Mouse (Mus musculus): ENCODE measurements around the gene Agpat2.

The Agpat2 gene

DNA sequence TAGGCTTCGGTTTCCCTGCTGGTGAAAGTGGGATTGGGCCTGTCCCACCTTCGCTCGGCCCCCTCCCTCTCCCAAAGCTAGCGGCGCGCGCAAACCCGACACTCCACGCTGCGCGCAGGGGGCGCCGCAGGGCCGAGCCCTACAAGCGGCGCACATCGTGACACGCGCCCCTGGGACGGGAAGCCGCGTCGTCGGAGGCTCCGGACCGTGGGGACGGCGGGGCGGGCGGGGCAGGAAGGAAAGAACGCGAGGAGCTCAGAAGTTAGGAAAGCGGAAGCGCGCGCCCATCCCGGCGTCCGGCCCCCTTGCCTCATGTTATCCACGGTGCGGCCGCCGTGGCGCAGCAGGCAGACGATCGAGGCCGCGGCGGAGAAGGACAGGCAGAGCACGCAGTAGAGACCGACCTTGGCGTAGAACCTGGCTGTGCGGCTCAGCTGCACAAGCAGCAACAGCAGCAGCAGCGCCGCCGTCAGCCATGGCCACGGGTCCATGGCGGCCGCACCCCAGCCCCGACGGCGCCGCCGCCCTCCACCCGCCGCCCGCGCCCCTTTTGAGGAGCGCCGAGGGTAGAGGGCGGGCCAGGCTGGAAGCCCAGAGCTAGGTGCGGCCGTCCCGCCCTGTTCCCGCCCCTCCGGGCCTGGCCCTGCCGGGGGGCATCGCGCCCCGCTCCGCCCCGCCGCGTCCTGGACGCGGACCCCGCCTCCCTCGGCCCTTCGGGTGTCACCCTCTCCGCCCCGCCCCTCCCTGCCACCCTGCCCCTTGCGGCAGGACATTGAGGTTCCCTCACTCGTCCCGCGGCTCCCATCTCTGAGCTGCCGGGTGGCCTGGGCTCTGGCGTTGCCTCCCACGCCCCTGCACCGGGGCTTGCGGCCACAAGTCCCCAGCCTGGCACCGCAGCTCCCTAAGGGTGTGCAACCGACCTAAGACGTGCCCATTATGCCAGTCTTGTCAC is at the start of gene Agpat2:
TSS of gene Agpat2 (minus strand) at position 698 of the 952 bp plus-strand sequence.
- DNase-seq (ENCODE audit: low spot score in 2 of 2): peak; percentile 80 to 83

DNA sequence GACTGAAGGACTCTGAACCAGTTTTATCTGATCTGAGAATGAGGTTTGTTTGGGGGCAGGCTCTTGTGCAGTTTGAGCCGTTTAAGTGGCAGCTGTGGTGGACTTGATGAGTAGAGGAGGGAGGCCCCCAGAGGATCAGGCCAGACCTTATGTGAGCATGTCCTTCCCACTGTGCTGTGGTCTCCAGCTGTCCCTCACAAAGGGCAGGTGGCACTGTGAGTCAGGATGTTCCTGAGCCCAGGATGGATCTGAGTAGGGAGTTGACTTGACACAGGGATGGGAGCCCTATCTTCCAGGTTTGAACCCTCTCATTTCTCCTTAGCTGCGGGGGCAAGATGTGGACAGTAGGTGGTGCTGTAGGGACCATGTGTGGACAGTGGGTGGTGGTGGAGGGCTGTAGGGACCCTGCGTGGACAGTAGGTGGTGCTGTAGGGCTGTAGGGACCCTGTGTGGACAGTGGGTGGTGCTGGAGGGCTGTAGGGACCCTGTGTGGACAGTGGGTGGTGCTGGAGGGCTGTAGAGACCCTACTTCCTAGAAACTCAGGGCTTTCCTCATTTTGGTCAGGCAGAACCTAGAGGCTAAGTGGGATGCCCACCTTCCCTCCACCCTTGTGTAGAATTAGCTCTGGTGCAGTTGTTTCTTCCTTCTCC is 42.6 kb upstream of the Agpat2 start:
- peak; percentile 74 to 76 for DNase-seq (ENCODE audit: low spot score in 2 of 2)

DNA sequence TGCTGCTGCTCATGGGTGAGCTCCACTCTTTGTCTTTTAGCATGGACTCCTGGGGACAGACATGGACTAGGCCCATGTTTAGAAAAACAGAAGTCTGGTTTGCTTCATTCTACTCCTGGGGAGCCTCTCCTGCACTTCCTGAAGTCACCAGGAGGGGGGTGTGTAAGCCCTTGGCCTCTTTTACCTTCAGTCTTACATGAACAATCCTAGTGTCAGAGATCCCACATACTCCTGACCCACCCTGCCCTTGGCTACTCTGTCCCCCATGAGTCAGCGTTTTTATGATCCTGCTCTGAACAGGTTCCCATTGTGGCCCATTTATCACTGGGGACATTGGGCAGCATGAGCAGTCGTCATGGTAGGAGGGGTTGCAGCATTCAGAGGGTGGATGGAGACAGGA is 39.7 kb upstream of the Agpat2 start:
- DNase-seq (ENCODE audit: low spot score in 2 of 2): no peak

DNA sequence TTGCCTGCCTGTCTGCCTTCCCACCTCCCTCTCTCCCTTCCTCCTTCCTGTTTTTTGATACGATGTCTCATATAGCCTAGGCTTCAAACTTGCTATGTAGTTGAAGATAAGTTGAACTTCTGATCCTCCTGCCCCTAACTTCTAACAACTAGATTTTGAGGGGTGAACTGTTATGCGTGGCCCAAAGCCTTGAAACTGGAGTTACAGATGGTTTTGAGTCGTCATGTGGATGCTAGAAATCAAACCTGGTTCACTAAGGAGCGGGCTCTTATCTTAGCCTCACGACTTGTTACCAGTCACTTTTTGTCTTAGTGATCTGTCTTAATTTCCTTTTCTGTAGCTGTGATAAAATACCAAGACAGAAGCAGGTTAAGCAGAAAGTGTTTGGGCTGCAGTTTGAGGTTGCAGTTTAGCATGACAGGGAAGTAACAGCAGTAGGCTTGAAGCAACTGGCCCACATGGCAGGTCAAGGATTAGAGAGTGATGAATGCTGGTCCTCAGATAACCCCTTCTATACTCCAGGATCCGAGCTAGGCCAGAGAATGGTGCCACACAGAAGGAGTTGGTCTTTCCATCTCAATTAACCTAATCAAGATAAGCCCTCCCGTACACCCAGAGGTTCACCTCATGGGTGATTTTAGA is 36.9 kb upstream of the Agpat2 start:
- DNase-seq (ENCODE audit: low spot score in 2 of 2): no peak

DNA sequence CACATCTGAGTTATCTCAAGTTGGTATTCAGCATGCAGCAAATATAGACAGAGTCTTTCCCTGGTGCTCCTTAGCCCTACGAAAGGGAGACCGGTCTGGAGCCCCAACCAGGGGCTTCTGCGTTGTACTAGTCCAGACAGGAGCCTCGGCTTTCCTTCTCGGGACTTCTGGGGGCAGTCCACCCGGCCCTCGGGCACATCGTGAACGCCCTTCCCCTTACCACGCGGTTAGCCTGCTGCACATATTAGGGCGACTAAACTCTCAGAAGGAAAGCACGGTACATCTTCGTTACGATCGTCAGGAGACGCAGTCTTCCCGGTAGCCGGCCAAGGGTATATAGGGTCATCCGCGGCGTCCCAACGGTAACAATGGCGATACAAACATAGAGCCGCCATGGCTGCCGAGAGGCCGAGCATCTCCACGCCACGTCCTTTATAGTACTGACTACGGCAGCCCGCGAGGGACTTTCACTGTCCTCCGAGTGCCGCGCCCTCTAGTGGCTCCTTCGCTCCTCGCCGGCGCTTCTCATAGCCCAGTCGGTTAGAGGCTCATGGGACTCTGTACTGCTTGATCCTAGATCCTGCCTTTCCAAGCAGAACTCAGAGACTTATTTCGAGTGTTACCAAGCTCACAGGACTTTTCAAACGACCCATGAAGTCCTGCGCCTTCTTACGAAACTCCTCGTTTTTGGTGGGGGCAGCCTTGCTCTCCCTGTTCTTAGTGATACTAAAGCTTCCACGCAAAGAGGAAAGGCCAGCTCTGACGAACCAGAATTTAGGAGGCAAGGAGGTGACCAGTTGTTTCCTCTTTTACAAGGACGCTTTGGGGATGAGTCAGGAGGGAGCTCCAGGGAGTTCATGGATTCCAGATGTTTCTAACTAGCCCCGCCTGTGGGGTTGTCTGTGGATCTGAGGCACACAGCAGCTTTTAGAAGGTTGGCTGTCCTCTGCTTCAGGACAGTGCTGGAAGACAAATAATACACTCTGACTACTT is 35.9 kb upstream of the Agpat2 start:
- peak; percentile 92 to 96 for DNase-seq (ENCODE audit: low spot score in 2 of 2)

DNA sequence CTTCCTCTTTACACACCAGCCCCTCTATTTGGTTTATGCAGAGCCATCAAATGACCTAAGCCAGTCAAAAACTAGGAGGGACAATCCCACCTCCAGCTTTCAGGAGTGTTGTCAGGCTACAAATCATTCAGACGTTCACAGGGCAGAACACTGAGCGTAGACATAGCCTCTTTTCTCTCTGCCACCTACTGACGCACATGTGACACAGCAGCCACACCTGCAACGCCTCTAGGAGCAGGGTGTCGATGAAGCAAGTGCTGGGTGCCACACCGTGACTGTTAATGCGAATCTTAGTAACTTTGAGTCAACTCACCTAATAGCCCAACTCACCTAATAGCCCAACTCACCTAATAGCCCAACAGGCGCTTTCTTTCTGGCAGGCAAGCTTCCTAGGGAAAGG is 34.9 kb upstream of the Agpat2 start:
- DNase-seq (ENCODE audit: low spot score in 2 of 2): peak in 1 of 2 experiments; percentile 40

DNA sequence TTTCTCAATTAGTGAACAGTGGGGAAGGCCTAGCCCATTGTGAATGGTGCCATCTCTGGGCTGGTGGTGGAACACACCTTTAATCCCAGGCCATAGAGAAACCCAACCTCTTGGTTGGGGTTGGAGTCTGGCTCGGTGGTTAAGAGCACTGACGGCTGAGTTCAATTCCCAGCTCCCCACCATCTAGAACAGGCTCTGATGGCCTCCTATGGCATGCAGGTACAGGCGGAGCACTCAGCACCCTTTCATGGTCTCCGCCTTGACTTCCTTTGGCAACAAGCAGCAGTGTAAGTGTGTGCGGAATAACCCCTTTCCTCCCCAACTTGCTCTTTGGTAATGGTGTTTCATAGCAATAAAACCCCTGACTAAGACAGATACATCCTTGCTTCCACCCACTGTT is 34.4 kb upstream of the Agpat2 start:
- DNase-seq (ENCODE audit: low spot score in 2 of 2): no peak

DNA sequence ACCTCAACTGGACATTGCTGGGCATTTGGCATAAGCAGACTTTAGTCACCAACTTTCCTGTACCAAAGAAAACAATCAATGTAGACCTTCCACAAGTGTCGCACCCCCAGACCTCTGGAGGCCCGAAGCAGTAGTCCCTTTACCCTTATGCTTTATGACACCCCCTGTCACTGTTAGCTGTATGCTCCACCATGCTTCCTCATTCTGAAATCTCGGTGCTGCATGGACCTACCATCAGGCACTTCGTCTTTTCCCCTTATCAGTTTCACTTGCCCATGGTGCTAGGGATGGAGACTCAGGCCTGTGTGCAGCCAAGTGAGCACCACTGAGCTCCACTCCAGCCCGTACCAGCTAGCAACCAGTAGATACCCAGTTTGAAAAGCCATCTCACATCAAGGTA is 33.8 kb upstream of the Agpat2 start:
- no peak for DNase-seq (ENCODE audit: low spot score in 2 of 2)

DNA sequence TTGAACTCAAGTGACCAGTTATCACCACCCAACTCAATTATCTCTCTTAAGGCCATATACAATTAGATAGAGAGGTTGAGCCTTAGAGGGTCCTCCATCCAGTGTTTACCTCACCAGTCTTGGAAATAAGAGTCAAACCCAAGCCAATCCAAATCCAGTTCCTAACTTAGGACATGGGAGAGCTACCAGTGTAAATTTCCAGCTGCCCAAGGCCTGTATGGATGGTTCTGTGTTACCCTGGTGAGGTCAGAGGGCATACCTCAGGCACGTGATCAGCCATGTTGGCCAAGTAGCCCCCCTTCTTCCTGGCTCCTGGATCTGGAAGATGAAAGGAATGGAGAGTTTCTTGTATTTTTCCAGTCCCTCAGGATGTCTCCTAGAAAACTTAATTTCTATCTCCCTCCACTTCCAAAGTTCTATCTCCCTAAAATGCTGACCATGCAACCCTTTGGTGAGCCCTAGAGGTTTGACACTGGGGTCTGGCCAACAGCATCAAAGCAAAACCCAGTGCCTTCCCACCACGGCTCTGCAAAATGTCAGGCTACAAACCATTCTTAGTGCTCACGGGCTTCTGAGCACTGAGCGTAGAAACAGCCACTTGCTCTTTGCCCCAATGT is 33.2 kb upstream of the Agpat2 start:
- no peak for DNase-seq (ENCODE audit: low spot score in 2 of 2)

DNA sequence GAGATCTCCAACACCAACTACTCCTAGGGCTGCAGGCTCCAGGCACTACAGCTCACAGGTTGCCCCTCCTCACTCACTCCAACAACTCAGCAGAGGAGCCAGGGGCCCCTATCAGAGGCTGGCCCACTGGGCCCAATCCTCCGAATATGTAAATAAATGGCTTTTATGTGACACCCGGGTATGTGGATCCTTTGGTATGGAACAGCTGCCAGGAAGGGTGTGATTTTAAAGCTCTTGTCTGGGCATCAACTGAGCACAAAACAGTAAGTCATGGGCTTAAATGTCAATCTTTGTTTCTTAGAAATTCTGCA is 32.1 kb upstream of the Agpat2 start:
- DNase-seq (ENCODE audit: low spot score in 2 of 2): no peak

DNA sequence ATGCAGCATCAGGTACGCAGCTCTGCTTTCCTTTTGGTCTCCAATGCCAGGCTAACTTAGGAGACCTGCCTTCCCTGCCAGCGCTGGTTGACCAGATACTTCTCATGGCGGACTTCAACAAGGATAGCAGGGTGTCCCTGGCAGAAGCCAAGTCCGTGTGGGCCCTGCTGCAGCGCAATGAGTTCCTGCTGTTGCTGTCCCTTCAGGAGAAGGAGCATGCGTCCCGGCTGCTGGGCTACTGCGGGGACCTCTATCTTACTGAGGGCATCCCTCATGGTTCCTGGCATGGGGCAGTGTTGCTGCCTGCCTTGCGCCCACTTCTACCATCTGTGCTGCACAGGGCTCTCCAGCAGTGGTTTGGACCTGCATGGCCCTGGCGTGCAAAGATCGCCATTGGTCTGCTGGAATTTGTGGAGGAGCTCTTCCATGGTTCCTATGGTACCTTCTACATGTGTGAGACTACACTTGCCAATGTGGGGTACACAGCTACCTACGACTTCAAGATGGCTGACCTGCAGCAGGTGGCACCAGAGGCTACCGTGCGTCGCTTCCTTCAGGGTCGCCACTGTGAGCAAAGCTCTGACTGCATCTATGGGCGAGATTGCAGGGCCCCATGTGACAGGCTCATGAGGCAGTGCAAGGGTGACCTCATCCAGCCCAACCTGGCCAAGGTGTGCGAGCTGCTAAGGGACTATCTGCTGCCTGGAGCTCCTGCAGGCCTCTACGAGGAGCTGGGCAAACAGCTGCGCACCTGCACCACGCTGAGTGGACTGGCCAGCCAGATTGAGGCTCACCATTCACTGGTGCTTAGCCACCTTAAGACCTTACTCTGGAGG is 31.5 kb upstream of the Agpat2 start:
- DNase-seq (ENCODE audit: low spot score in 2 of 2): no peak

DNA sequence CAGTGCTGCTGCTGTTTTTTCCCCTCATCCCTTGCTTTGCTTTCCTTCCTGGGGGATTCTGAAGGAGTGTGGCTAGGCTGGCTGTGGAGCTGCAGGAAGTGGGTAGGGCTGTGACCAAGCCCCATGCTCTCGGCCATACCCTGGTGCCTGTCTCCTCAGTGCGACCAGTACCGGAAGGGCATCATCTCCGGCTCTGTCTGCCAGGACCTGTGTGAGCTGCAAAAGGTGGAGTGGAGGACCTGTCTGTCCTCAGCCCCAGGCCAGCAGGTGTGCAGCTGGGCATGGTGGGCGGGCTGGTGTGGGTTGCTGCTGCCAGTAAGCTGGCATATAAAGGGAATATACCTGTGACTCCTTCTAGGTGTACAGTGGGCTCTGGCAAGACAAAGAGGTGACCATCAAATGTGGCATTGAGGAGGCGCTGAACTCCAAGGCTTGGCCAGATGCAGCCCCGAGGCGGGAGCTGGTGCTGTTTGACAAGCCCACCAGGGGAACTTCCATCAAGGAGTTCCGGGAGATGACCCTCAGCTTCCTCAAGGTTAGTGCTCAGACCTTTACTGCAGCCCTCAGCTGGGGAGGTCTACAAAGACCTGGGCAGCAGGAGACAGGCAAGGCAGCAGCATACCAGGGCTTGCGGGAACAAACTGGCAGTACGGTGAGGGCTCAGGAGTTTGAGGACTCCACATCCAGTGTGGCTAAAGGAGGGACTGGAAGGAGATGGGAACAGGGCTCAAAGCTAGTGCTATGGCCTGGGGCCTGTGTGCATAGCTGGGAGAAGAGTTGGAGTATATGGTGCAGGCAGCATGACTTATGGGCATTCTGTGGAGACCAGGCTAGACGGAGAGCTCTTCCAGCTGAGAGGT is 30.6 kb upstream of the Agpat2 start:
- no peak for DNase-seq (ENCODE audit: low spot score in 2 of 2)

DNA sequence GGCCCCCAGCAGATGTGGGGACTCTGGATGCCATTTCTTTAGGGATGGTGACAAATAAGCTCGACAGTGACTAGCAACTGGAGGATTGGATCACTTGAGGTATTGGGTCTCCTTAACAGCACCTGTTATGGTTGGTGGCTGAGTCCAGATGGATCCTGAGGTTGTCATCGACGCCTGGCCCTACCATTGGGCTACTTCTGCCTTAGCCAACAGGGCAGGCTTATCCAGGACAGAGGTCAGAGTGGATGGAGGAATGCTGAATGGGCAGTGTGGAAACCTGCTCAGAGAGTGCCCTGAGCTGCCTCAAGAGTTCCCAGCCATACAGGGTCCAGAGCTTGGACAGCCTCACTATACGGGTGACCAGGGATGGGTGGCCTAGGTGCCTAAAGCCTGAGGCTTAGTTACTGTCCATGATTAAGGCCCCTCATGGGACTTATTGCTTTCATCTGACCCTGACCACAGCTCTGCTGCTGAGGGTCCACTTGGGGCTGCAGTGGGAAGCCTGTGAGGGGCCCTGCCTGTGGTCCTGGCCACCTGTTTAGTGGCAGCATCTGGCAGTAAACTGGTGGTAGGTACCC is 29.8 kb upstream of the Agpat2 start:
- no peak for DNase-seq (ENCODE audit: low spot score in 2 of 2)

DNA sequence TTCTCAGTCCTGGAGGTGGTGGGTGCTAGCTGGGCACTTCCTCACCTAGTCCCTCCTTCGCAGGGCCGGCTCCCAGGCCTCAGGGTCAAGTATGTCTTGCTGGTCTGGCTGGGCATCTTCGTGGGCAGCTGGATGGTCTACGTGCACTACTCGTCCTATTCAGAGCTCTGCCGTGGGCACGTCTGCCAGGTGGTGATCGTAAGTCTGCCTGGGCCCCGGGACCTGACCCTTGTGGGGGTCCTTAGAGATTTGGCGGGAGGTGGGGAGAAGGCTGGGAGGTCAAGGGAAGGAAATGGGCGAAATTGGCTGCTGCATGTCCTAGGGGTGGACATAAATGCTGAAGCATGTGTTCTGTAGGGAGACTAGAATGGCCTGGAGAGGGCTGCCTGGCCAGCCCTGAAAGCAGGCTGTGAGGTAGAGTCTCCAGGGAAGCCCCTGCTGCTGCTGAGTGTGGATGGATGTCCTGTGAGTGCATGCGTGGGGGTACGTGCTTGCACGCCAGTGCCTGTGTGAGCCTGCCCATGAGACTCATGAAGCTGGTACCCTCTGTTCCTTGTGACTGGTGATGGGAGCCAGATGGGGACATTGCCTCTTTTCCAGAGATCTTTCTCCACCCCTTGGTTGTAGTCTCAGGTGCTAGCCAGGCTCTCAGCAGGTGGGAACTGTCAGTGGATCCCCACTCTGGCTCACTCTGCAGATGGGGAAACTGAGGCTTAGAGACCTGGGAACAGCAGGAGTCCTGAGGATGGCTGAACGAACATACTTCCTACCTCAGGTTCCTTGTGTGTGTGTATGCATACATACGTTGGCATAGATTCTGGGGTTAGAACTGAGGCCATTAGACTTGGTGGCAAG is 28.6 kb upstream of the Agpat2 start:
- DNase-seq (ENCODE audit: low spot score in 2 of 2): no peak

DNA sequence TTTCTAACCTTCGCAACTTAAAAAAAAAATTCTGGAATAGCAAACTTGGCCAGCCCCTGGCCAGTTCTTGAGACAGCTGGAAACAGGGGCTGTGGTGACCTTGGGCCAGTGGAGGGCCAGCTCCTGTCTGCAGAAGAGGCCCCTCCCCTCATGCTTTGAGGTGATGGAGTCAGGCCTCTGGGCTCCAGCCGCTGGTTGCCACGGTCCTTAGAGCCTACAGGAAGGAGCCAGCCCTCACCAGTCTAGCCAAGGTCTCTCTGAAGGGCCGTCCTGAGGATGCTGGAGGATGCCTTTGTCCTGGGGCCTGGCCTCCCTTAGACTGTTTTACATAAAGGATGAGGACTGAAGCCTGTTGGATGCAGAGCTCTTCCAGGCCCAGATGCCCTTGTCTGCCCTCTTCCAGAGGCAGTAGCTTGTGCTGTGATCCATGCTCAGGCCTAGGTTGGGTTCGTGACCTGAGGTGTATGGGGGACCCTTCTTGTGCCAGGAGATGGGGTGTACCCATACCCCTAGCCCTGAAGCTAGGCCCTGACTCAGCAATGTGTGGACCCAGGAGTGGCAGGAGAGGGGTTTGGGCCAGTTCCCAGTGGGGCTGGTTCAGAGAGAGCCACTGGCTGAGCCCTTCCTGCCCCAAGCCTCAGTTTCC is 24.7 kb upstream of the Agpat2 start:
- DNase-seq (ENCODE audit: low spot score in 2 of 2): no peak

DNA sequence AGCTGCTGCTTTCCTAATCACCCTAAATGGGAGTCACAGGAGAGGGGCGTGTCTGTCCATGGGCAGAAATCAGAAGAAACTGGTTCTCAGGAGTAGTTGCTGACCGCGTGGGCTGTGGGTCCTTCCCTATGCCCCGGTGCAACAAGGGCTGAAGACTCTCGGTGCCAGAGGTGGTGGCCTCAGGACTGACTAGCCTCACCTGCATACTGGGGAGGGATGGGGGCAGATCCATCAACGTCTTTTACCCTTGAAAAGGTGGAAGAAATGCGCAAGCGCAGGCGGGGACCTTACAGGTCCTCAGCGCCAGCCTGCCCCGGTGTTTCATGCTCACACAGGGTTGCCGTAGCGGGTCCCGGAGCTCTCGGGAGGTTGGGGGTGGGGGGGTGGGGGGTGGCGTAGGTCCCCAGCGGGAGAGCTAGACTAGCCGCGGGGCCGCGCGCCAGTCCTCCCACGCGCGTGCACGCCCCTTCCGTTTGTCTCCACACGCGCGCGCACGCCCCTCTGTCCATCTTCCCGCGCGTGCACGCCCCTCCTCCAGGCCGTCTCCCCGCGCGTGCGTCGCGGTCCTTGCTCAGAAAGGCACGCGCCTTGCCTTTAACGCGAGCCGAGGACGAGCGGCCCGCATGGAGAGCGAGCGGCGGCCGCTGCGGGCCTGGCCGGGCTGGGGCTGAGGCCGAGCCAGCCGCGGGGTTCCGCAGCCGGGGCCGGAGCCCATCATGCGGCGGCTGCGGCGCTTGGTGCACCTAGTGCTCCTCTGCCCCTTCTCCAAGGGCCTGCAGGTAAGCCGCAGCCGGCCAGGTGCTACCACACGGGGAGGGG is 23.9 kb upstream of the Agpat2 start, which contains the start of gene Fam69b:
TSS of gene Fam69b (plus strand) at position 537 of the 819 bp plus-strand sequence.
- DNase-seq (ENCODE audit: low spot score in 2 of 2): peak; percentile 67 to 75
